ENCODE assay signal across 14 mouse cellular contexts in genomic region chr4:55860055-55860454, GRCm38 (mm10).
"Had no signal": no experiment of that assay in that cellular context is flagged by ENCODE, and none has a peak within 500 bp of the region (broad histone marks: within the 10 kb centered on the region; RNA-seq: fewer than 3 reads in every experiment).

No protein-coding gene starts in this region.

- H3K4me2 ChIP-seq: kidney, embryonic 15.5 days; liver, embryonic 11.5 days; liver, embryonic 15.5 days; midbrain, embryonic 13.5 days; neural tube, embryonic 13.5 days had no signal

- H3K27ac ChIP-seq: kidney, embryonic 15.5 days; limb, embryonic 10.5 days; liver, embryonic 15.5 days; macrophage; midbrain, embryonic 13.5 days; neural tube, embryonic 13.5 days had no signal

- H3K4me1 ChIP-seq: kidney, embryonic 15.5 days; limb, embryonic 10.5 days; liver, embryonic 15.5 days; midbrain, embryonic 13.5 days; neural tube, embryonic 13.5 days had no signal

- H3K4me3 ChIP-seq: kidney, embryonic 15.5 days; limb, embryonic 10.5 days; liver, embryonic 15.5 days; midbrain, embryonic 13.5 days; neural tube, embryonic 13.5 days had no signal

- H3K36me3 ChIP-seq: kidney, embryonic 15.5 days; limb, embryonic 10.5 days; liver, embryonic 15.5 days; midbrain, embryonic 13.5 days; neural tube, embryonic 13.5 days had no signal

- H3K27me3 ChIP-seq: kidney, embryonic 15.5 days; liver, embryonic 15.5 days; midbrain, embryonic 13.5 days; neural tube, embryonic 13.5 days had no signal

- H3K9me3 ChIP-seq: kidney, embryonic 15.5 days; limb, embryonic 10.5 days; liver, embryonic 15.5 days; midbrain, embryonic 13.5 days; neural tube, embryonic 13.5 days had no signal

- H3K9ac ChIP-seq: kidney, embryonic 15.5 days; liver, embryonic 15.5 days; midbrain, embryonic 13.5 days; neural tube, embryonic 13.5 days had no signal

- DNase-seq: kidney, adult 2 months; kidney, postnatal 14 days; lung, adult 2 months; right cerebral cortex, adult 18-20 months; right cerebral cortex, postnatal 25 days; thymus, postnatal 14 days had no signal

- ATAC-seq: lung, postnatal 0 days; midbrain, embryonic 13.5 days had no signal
